Mouse (Mus musculus) heart, postnatal 0 days (tissue): Measurements from ENCODE around the gene Mrpl4.

ENCODE experiments used
- CTCF ChIP-seq: IDR thresholded peaks from 2 replicates; pipeline ENCODE4 v1.5.1; 2016; ENCODE audit warnings: antibody characterized with exemption, control low read depth, low read depth
- EP300 ChIP-seq: IDR thresholded peaks from 2 replicates; pipeline ENCODE4 v1.6.1; 2016; ENCODE audit warnings: antibody characterized with exemption, low read depth

- TF ChIP-seq CTCF: no peak
- TF ChIP-seq EP300: no peak
Observed at GRCm38 (mm10) chr9:21045235-21045634, 42.7 kb downstream of the Mrpl4 start.
